Mouse (Mus musculus): ENCODE results near the gene Osbp. TPM values are rescaled to one million over a fixed set of nuclear protein-coding genes. Genes with fewer than 3 reads are reported as not detected.

Gene Osbp
- total and polyA plus RNA-seq, 3 experiments: 33.8 to 95.1 (median 81.7) TPM

GRCm38 (mm10) chr19:11964266-11964665, 1.5 kb upstream of the Osbp start:
- intact Hi-C loops (cut with DNase I): no loop called here
- no peaks in the 10 kb centered on the region for H3K27me3 ChIP-seq (ENCODE audit: control insufficient read depth, insufficient read depth, low read length)
- DNase-seq: no peak
- H3K36me3 ChIP-seq (ENCODE audit: control insufficient read depth, insufficient read depth, low read length): peaks cover 11% of the 10 kb centered on the region
- peaks cover 3% of the 10 kb centered on the region for H3K79me2 ChIP-seq (replicated peaks; ENCODE audit: control insufficient read depth, insufficient read depth, low read length)
- H3K4me1 ChIP-seq (ENCODE audit: control insufficient read depth, insufficient read depth, low read length): peaks cover 5% of the 10 kb centered on the region; the same call in 1 of the 2 replicates
- H3K9ac ChIP-seq (ENCODE audit: low read depth, low read length): no peak overlapping the region
- no peak for TF ChIP-seq EP300 (IDR thresholded peaks at IDR 0.05; ENCODE audit: insufficient read depth, low read depth, low read length)
- no peak for TF ChIP-seq POLR2A (IDR thresholded peaks at IDR 0.05; ENCODE audit: insufficient read depth, low read depth, low read length)
- peak; percentile 15; the same call in 1 of the 2 replicates for TF ChIP-seq CTCF (IDR thresholded peaks at IDR 0.05)
- WGBS: 100% methylated on average over 1 of the region's 1 CpGs
- peak overlapping the region; percentile 64 for H3K27ac ChIP-seq
- no peak overlapping the region for H3K4me3 ChIP-seq

DNA sequence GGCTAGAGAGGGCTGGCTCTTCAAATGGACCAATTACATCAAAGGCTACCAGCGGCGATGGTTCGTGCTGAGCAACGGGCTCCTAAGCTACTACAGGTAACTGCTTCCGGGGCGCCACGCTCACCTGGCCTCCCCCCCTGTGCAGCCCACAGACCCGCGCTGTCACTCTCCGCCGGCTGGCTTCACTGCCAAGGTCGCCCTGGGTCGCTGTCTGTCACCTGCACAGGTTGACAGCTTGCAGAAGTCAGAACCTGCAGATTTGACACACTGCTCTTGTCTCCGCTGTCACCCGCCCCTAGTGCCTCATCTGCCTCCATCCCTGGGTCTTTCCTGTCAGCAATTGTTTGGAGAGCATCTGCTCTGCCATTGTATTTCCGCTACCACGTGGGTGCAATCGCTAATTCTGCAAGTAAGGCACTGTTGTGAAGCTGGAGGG, 478 bp downstream of the Osbp start:
- peaks cover 18% of the 10 kb centered on the region for H3K36me3 ChIP-seq (ENCODE audit: control insufficient read depth, insufficient read depth, low read length)
- peak; percentile 59 to 61 for DNase-seq
- 1% methylated on average over 18 of the region's 18 CpGs for WGBS
- H3K27ac ChIP-seq: peak overlapping the region; percentile 75
- intact Hi-C loops (cut with DNase I): loop anchor here (2.0 kb wide), 1 partner anchor 41 kb away; no protein-coding TSS in a partner anchor
- H3K79me2 ChIP-seq (replicated peaks; ENCODE audit: control insufficient read depth, insufficient read depth, low read length): peaks cover 3% of the 10 kb centered on the region
- peak overlapping the region; percentile 91 for H3K9ac ChIP-seq (ENCODE audit: low read depth, low read length)
- peak overlapping the region; percentile 84 for H3K4me3 ChIP-seq
- no peak for TF ChIP-seq POLR2A (IDR thresholded peaks at IDR 0.05; ENCODE audit: insufficient read depth, low read depth, low read length)
- TF ChIP-seq EP300 (IDR thresholded peaks at IDR 0.05; ENCODE audit: insufficient read depth, low read depth, low read length): no peak
- TF ChIP-seq CTCF (IDR thresholded peaks at IDR 0.05): no peak
- H3K4me1 ChIP-seq (ENCODE audit: control insufficient read depth, insufficient read depth, low read length): peaks cover 9% of the 10 kb centered on the region
- no peaks in the 10 kb centered on the region for H3K27me3 ChIP-seq (ENCODE audit: control insufficient read depth, insufficient read depth, low read length)

DNA sequence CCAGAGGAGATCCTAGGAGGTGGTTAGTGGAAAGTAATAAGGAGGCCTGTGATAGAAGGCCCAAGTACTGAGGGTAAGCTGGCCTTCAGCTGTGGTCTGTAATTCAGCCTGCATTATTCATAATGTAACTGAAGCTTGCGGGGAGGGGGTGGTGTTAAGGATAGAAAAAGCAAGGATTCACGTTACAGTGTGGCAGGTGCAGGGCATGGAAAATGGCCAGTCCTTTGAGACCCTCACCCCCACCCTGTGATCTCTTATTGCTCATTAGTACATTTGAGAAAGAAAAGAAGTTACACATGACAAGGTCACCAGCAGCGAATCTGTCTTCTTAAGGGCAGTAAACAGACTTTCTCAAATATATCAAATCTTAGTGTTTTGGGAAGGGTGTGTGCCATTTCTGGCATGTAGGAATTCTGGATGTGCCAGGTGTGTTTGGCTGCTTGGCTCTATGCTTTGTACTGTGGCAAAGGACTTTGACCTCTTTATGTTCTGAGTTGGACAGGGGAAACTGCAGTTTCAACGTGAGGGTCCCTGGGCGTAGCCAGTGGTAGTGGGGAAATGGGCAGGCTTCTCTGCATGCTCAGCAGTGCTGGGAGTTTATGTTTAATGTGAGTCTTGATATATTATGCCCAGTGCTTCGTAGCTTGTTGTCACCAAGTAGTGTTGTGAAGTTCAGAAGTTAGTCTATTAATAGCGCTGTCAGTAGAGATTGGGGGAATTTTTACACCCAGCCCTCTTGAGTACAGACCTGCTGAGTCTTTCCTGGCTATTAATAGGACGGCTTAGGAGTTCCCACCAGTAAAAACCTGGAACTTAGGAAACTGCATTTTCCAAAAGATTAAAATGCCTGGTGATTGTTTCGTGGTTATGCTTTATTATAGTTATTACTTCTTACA, 3.7 kb downstream of the Osbp start:
- Histone ChIP-seq H3K79me2 (replicated peaks; ENCODE audit: control insufficient read depth, insufficient read depth, low read length) (peaks cover 6% of the 10 kb centered on the region), H3K27ac (peak overlapping the region; percentile 94), H3K4me1 (ENCODE audit: control insufficient read depth, insufficient read depth, low read length) (peaks cover 14% of the 10 kb centered on the region), H3K4me3 (peak overlapping the region; percentile 24), H3K36me3 (ENCODE audit: control insufficient read depth, insufficient read depth, low read length) (peaks cover 39% of the 10 kb centered on the region), H3K27me3 (ENCODE audit: control insufficient read depth, insufficient read depth, low read length) (no peaks in the 10 kb centered on the region), H3K9ac (ENCODE audit: low read depth, low read length) (peak overlapping the region; percentile 26)
- peak; percentile 26 to 46 for DNase-seq
- intact Hi-C loops (cut with DNase I): no loop called here
- WGBS: 49% methylated on average over 9 of the region's 9 CpGs
- TF ChIP-seq CTCF (IDR thresholded peaks at IDR 0.05) (no peak), POLR2A (IDR thresholded peaks at IDR 0.05; ENCODE audit: insufficient read depth, low read depth, low read length) (0 out of 2 replicates have a peak, but pooled peaks have one; percentile 38)

GRCm38 (mm10) chr19:11973511-11974222, 7.9 kb downstream of the Osbp start:
- no peaks in the 10 kb centered on the region for H3K27me3 ChIP-seq (ENCODE audit: control insufficient read depth, insufficient read depth, low read length)
- peaks cover 54% of the 10 kb centered on the region for H3K36me3 ChIP-seq (ENCODE audit: control insufficient read depth, insufficient read depth, low read length)
- H3K4me1 ChIP-seq (ENCODE audit: control insufficient read depth, insufficient read depth, low read length): peaks cover 14% of the 10 kb centered on the region
- no peak overlapping the region for H3K4me3 ChIP-seq
- no peak for TF ChIP-seq CTCF (IDR thresholded peaks at IDR 0.05)
- TF ChIP-seq POLR2A (IDR thresholded peaks at IDR 0.05; ENCODE audit: insufficient read depth, low read depth, low read length): no peak
- TF ChIP-seq EP300 (IDR thresholded peaks at IDR 0.05; ENCODE audit: insufficient read depth, low read depth, low read length): no peak
- intact Hi-C loops (cut with DNase I): no loop called here
- H3K79me2 ChIP-seq (replicated peaks; ENCODE audit: control insufficient read depth, insufficient read depth, low read length): peaks cover 2% of the 10 kb centered on the region
- no peak for DNase-seq
- H3K27ac ChIP-seq: no peak overlapping the region; the same call in 1 of the 2 replicates
- no peak overlapping the region for H3K9ac ChIP-seq (ENCODE audit: low read depth, low read length)
- WGBS: 63% methylated on average over 13 of the region's 13 CpGs

DNA sequence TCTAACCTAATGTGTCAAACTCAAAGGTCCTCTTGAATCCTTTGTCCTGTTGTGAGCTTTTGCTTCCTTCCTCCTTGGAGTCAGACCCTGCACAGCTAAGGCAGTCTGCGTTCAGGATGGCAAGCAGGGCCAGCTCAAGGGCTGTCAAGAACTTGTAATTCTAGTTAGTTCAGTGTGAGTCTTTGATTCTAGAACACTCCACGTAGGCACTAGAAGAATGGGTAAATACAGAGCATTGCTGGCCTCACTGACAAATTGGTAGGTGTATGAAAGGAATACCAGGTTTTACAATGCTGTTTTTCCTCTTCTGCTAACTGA, 8.4 kb downstream of the Osbp start:
- Histone ChIP-seq H3K79me2 (replicated peaks; ENCODE audit: control insufficient read depth, insufficient read depth, low read length) (peaks cover 2% of the 10 kb centered on the region), H3K27me3 (ENCODE audit: control insufficient read depth, insufficient read depth, low read length) (no peaks in the 10 kb centered on the region), H3K36me3 (ENCODE audit: control insufficient read depth, insufficient read depth, low read length) (peaks cover 51% of the 10 kb centered on the region), H3K9ac (ENCODE audit: low read depth, low read length) (no peak overlapping the region), H3K27ac (no peak overlapping the region; the same call in 1 of the 2 replicates), H3K4me1 (ENCODE audit: control insufficient read depth, insufficient read depth, low read length) (peaks cover 13% of the 10 kb centered on the region), H3K4me3 (no peak overlapping the region)
- no peak for DNase-seq
- 69% methylated on average over 2 of the region's 2 CpGs for WGBS
- intact Hi-C loops (cut with DNase I): no loop called here
- TF ChIP-seq EP300 (IDR thresholded peaks at IDR 0.05; ENCODE audit: insufficient read depth, low read depth, low read length) (no peak), POLR2A (IDR thresholded peaks at IDR 0.05; ENCODE audit: insufficient read depth, low read depth, low read length) (no peak), CTCF (IDR thresholded peaks at IDR 0.05) (no peak)

Measured in heart, adult 2 months (tissue).